Mouse (Mus musculus) limb, embryonic 10.5 days (tissue): ENCODE measurements around the gene Prps1l1. TPM values are rescaled to one million over a fixed set of nuclear protein-coding genes. Genes with fewer than 3 reads are reported as not detected.

Source experiments
- polyA plus RNA-seq: library from polyadenylated mRNA; unstranded; fragments of >200 nt; fragmentation: Nextera tagmentation; extraction: Ambion mirVana; gene quantifications from 2 replicates; pipeline ENCODE4 v1.2.1, GENCODE M21; 2016

Gene Prps1l1
- polyA plus RNA-seq, 1 experiment from 2014 or later, result not detected

Other genes starting within 250 kb of the Prps1l1 start
- 3.4 and 4.2 TPM in 2 replicates for gene Hdac9, start 67.7 kb upstream of the Prps1l1 start, polyA plus RNA-seq
- gene Snx13, start 62.4 kb downstream of the Prps1l1 start, polyA plus RNA-seq, result 12.8 and 17.5 TPM in 2 replicates